Mouse (Mus musculus) olfactory bulb, adult 2 months (tissue): ENCODE results near the gene Gm4737.
"Not testable (repeated sequence)": the region's sequence is repeated elsewhere in the genome, so short reads cannot be mapped to it uniquely, and the experiment has no call there.

ENCODE experiments used
- CTCF ChIP-seq: fragments of 200-500 bp; IDR thresholded peaks from 2 replicates; pipeline ENCODE4 v1.5.1; 2012; ENCODE audit warnings: low read depth, mild to moderate bottlenecking, low read length, moderate library complexity; ENCODE audit not compliant: insufficient read depth
- POLR2A ChIP-seq: fragments of 200-500 bp; IDR thresholded peaks from 2 replicates; pipeline ENCODE4 v1.6.1; 2012; ENCODE audit warnings: mild to moderate bottlenecking, low read depth, low read length, moderate library complexity; ENCODE audit not compliant: insufficient read depth

GRCm38 (mm10) chr16:46154832-46155231 lies at the start of gene Gm4737:
- not testable (repeated sequence) for TF ChIP-seq POLR2A, CTCF
